Mouse (Mus musculus) forebrain, embryonic 10.5 days (tissue): Measurements from ENCODE around the gene Rtn4rl1. TPM values are rescaled to one million over a fixed set of nuclear protein-coding genes. Genes with fewer than 3 reads are reported as not detected.

Source experiments
- DNase-seq: peaks from one replicate; pipeline ENCODE4 v3.0.0-alpha.2; 2017; ENCODE audit warnings: low spot score; ENCODE audit errors: extremely low spot score
- H3K27ac ChIP-seq: fragments of 300-500 bp; sonication (generic); 2 replicates; pipeline ENCODE4 v1.5.1; 2016; ENCODE audit warnings: mild to moderate bottlenecking
- H3K27me3 ChIP-seq: fragments of 300-500 bp; sonication (generic); 2 replicates; pipeline ENCODE4 v1.6.1; 2016; ENCODE audit warnings: mild to moderate bottlenecking; ENCODE audit not compliant: poor library complexity, severe bottlenecking
- H3K36me3 ChIP-seq: fragments of 300-500 bp; sonication (generic); replicated peaks from 2 replicates; pipeline ENCODE4 v1.6.1; 2016; ENCODE audit warnings: mild to moderate bottlenecking, moderate library complexity
- H3K4me1 ChIP-seq: fragments of 300-500 bp; sonication (generic); 2 replicates; pipeline ENCODE4 v1.6.1; 2016
- H3K4me3 ChIP-seq: fragments of 300-500 bp; sonication (generic); 2 replicates; pipeline ENCODE4 v1.5.1; 2016; ENCODE audit warnings: mild to moderate bottlenecking, moderate library complexity
- H3K9me3 ChIP-seq: fragments of 300-500 bp; sonication (generic); 2 replicates; pipeline ENCODE4 v1.6.1; 2016; ENCODE audit warnings: mild to moderate bottlenecking, moderate library complexity
- WGBS: fragments of 180-500 bp; shearing (Covaris S2); methylation state at CpG from one replicate; pipeline ENCODE4 v1.1.7; 2016; 5-methylcytosine and 5-hydroxymethylcytosine counted together
- polyA plus RNA-seq: library from polyadenylated mRNA; unstranded; fragments of >200 nt; fragmentation: Nextera tagmentation; extraction: Ambion mirVana; gene quantifications from 2 replicates; pipeline ENCODE4 v1.2.1, GENCODE M21; 2016

The Rtn4rl1 gene
- polyA plus RNA-seq, 1 experiment from 2014 or later: 1.1 TPM

GRCm38 (mm10) chr11:75157901-75158300, 35.7 kb upstream of the Rtn4rl1 start:
- H3K36me3 ChIP-seq: peaks cover 72% of the 10 kb centered on the region
- H3K27ac ChIP-seq: no peak overlapping the region
- H3K9me3 ChIP-seq: no peaks in the 10 kb centered on the region
- H3K4me3 ChIP-seq: no peak overlapping the region
- H3K4me1 ChIP-seq: peaks cover 24% of the 10 kb centered on the region
- DNase-seq: no peak
- peaks cover 8% of the 10 kb centered on the region for H3K27me3 ChIP-seq
- WGBS: 46% methylated on average over 2 of the region's 2 CpGs

GRCm38 (mm10) chr11:75158432-75158831, 35.2 kb upstream of the Rtn4rl1 start:
- no peak for DNase-seq
- H3K9me3 ChIP-seq: no peaks in the 10 kb centered on the region
- H3K4me3 ChIP-seq: no peak overlapping the region
- WGBS: 93% methylated on average over 14 of the region's 14 CpGs
- H3K36me3 ChIP-seq: peaks cover 73% of the 10 kb centered on the region
- H3K4me1 ChIP-seq: peaks cover 24% of the 10 kb centered on the region
- H3K27ac ChIP-seq: no peak overlapping the region
- peaks cover 13% of the 10 kb centered on the region for H3K27me3 ChIP-seq

GRCm38 (mm10) chr11:75159564-75159963, 34.0 kb upstream of the Rtn4rl1 start:
- Histone ChIP-seq H3K27me3 (peaks cover 24% of the 10 kb centered on the region), H3K36me3 (peaks cover 71% of the 10 kb centered on the region), H3K4me3 (no peak overlapping the region), H3K4me1 (peaks cover 24% of the 10 kb centered on the region), H3K27ac (no peak overlapping the region), H3K9me3 (no peaks in the 10 kb centered on the region)
- no peak for DNase-seq
- 54% methylated on average over 2 of the region's 2 CpGs for WGBS

GRCm38 (mm10) chr11:75160954-75161353, 32.6 kb upstream of the Rtn4rl1 start:
- no peak overlapping the region for H3K4me3 ChIP-seq
- DNase-seq: no peak
- peaks cover 35% of the 10 kb centered on the region for H3K4me1 ChIP-seq
- no peaks in the 10 kb centered on the region for H3K9me3 ChIP-seq
- 90% methylated on average over 7 of the region's 7 CpGs for WGBS
- H3K27me3 ChIP-seq: peaks cover 38% of the 10 kb centered on the region
- peaks cover 71% of the 10 kb centered on the region for H3K36me3 ChIP-seq
- no peak overlapping the region for H3K27ac ChIP-seq

- Histone ChIP-seq H3K4me3 (no peak overlapping the region), H3K27me3 (peaks cover 44% of the 10 kb centered on the region), H3K36me3 (peaks cover 66% of the 10 kb centered on the region), H3K4me1 (peaks cover 35% of the 10 kb centered on the region), H3K27ac (no peak overlapping the region), H3K9me3 (no peaks in the 10 kb centered on the region)
- WGBS: 84% methylated on average over 4 of the region's 4 CpGs
- DNase-seq: no peak
Observed at GRCm38 (mm10) chr11:75161417-75162008, 32.1 kb upstream of the Rtn4rl1 start.

- H3K27ac ChIP-seq: no peak overlapping the region
- no peaks in the 10 kb centered on the region for H3K9me3 ChIP-seq
- H3K36me3 ChIP-seq: peaks cover 60% of the 10 kb centered on the region
- peaks cover 55% of the 10 kb centered on the region for H3K27me3 ChIP-seq
- no peak for DNase-seq
- H3K4me1 ChIP-seq: peaks cover 39% of the 10 kb centered on the region
- H3K4me3 ChIP-seq: no peak overlapping the region
- WGBS: 92% methylated on average over 12 of the region's 12 CpGs
Observed at GRCm38 (mm10) chr11:75162591-75163080, 30.9 kb upstream of the Rtn4rl1 start.

GRCm38 (mm10) chr11:75163379-75163778, 30.2 kb upstream of the Rtn4rl1 start:
- Histone ChIP-seq H3K4me1 (peaks cover 39% of the 10 kb centered on the region), H3K4me3 (no peak overlapping the region), H3K27me3 (peaks cover 62% of the 10 kb centered on the region), H3K9me3 (no peaks in the 10 kb centered on the region), H3K27ac (no peak overlapping the region), H3K36me3 (peaks cover 54% of the 10 kb centered on the region)
- no peak for DNase-seq
- WGBS: 77% methylated on average over 6 of the region's 6 CpGs

- H3K9me3 ChIP-seq: no peaks in the 10 kb centered on the region
- DNase-seq: no peak
- no peak overlapping the region for H3K27ac ChIP-seq
- peaks cover 48% of the 10 kb centered on the region for H3K36me3 ChIP-seq
- no peak overlapping the region for H3K4me3 ChIP-seq
- peaks cover 45% of the 10 kb centered on the region for H3K4me1 ChIP-seq
- peaks cover 69% of the 10 kb centered on the region for H3K27me3 ChIP-seq
- 82% methylated on average over 2 of the region's 2 CpGs for WGBS
Observed at GRCm38 (mm10) chr11:75164051-75164450, 29.5 kb upstream of the Rtn4rl1 start.

- peak overlapping the region; percentile 57; the same call in 1 of the 2 replicates for H3K4me3 ChIP-seq
- 17% methylated on average over 15 of the region's 15 CpGs for WGBS
- H3K27me3 ChIP-seq: peaks cover 76% of the 10 kb centered on the region
- H3K36me3 ChIP-seq: peaks cover 41% of the 10 kb centered on the region
- DNase-seq: no peak
- no peaks in the 10 kb centered on the region for H3K9me3 ChIP-seq
- H3K4me1 ChIP-seq: peaks cover 52% of the 10 kb centered on the region
- no peak overlapping the region for H3K27ac ChIP-seq
Observed at GRCm38 (mm10) chr11:75164750-75165149, 28.8 kb upstream of the Rtn4rl1 start.

- H3K27ac ChIP-seq: 0 out of 2 replicates have a peak overlapping the region, but pooled peaks have one; percentile 4
- H3K9me3 ChIP-seq: no peaks in the 10 kb centered on the region
- peaks cover 61% of the 10 kb centered on the region for H3K4me1 ChIP-seq
- 3% methylated on average over 54 of the region's 54 CpGs for WGBS
- H3K4me3 ChIP-seq: peak overlapping the region; percentile 57
- DNase-seq: peak; percentile 55
- H3K27me3 ChIP-seq: peaks cover 85% of the 10 kb centered on the region
- H3K36me3 ChIP-seq: peaks cover 32% of the 10 kb centered on the region
Observed at GRCm38 (mm10) chr11:75165441-75166192, 28.0 kb upstream of the Rtn4rl1 start.

- peaks cover 92% of the 10 kb centered on the region for H3K27me3 ChIP-seq
- peak; percentile 28 for DNase-seq
- peak overlapping the region; percentile 57 for H3K4me3 ChIP-seq
- peaks cover 25% of the 10 kb centered on the region for H3K36me3 ChIP-seq
- H3K27ac ChIP-seq: 0 out of 2 replicates have a peak overlapping the region, but pooled peaks have one; percentile 4
- H3K4me1 ChIP-seq: peaks cover 67% of the 10 kb centered on the region
- 3% methylated on average over 55 of the region's 55 CpGs for WGBS
- H3K9me3 ChIP-seq: no peaks in the 10 kb centered on the region
Observed at GRCm38 (mm10) chr11:75166193-75166842, 27.3 kb upstream of the Rtn4rl1 start.

GRCm38 (mm10) chr11:75166861-75167642, 26.5 kb upstream of the Rtn4rl1 start:
- no peaks in the 10 kb centered on the region for H3K9me3 ChIP-seq
- peaks cover 99% of the 10 kb centered on the region for H3K27me3 ChIP-seq
- WGBS: 2% methylated on average over 68 of the region's 68 CpGs
- H3K36me3 ChIP-seq: peaks cover 18% of the 10 kb centered on the region
- peaks cover 74% of the 10 kb centered on the region for H3K4me1 ChIP-seq
- no peak overlapping the region for H3K27ac ChIP-seq
- H3K4me3 ChIP-seq: peak overlapping the region; percentile 57
- peak; percentile 53 for DNase-seq
